Mouse (Mus musculus): ENCODE data around the gene Cst6.
A peak's percentile ranks its signal among the peaks of the same experiment; 100 is the strongest.

The Cst6 gene

DNA sequence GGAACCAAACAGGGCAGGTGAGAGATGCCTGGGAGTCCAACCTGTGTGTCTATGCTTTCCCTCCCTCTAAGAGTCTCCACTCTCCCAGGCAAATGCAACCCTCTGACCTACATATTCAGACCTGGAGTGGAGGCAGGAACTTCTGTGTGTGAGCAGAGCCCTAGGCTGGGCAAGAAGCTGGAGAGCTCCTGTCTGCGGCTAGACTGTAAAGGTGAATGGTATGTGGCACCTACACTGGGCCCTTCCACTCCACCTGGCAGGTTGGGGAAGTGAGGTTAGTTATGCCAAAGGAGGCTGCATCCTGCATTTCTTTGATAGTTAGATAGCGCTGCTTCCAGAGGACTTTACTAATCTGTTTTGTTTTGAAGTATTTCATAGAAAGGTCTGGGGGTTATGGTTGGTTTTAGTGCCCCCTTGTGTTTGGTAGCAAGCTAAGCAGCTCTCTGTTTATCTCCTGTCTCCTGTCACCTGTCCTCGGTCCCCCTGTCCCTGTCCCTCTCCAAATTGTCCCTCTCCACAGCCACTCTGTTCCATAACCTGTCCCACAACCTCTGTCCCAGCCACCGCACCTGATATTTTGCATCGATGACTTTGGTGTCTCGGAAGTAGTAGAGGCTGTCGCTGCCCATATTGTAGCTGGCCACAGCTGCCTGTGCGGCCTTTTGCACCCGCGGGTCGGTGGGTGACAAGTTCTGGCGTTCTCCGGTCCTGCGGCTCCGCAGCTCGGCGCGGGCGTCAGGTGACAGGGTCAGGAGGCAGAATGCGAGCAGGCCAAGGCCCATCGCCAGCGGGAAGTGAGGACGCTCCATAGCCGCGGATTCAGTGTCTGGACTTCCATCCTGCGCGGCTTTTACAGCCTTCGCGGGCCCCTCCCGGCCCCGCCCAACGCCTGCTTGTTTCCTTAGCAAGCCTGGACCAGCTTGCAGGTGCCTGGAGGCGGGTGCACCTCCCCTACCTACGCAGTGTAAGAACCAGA lies 560 bp downstream of the Cst6 start:
- peak; percentile 30 for DNase-seq (ENCODE audit: low read depth, low spot score)

GRCm38 (mm10) chr19:5348064-5348463 lies 1.3 kb downstream of the Cst6 start:
- DNase-seq (ENCODE audit: low read depth, low spot score): no peak

DNA sequence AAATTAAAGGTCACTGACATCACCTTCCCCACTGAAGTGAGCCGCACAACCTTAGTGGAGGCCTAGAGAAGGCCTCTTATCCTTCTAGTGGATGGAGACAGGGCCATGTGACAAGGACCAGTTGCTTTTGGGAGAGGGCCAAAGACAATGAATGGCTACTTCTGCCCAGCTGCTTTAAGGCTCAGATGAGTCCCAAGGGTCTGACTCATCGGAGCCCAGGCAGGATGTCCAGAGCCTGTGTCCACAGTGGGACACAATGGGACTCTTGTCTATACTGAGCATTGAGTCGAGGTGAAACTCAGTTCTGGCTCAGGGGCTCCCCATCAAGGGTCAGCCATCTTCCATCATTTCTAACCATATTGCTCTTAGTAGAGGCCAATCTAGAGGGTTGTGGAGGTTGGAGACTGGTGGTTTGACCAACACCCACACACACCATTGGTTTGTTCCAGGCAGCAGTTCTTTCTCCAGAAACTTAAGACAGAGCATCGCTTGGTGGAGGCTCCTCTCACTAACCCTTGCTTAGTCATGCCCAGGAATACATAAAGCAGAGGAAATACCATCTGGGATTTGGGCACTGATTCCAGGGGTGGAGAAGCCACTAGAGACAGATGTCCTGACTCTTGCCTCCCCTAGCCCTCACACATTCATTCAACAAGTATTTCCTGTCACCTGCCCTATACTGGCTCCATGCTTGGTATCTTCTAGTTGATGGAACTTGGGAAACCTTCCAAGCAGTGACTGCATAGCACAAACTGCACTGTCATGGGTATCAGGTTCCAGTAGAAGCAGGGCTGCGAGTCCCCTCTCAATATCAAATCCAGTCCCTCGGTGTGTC lies 3.9 kb downstream of the Cst6 start:
- DNase-seq (ENCODE audit: low read depth, low spot score): no peak

DNA sequence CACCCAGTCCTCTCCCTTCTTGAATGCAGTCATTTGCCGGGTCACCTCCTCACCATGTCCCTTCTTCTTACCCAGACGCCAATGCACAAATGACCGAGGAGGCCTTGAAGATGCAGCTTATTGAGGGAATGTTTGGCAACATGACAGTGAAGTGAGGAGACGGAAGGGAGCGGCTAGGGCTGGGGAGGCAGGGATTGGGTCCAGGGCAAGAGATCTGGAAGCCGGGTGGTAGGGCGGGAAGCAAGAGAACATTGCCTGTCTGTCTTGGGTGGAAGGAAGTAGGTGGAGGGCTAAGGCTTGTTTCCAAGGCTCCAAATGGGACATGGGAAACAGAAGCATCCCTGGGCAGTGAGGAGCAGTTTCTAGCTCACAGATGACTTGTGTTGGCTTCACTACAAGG lies 8.0 kb downstream of the Cst6 start:
- DNase-seq (ENCODE audit: low read depth, low spot score): no peak

GRCm38 (mm10) chr19:5337975-5338374 lies 11.4 kb downstream of the Cst6 start:
- peak; percentile 86 for DNase-seq (ENCODE audit: low read depth, low spot score)

GRCm38 (mm10) chr19:5335441-5335840 lies 13.9 kb downstream of the Cst6 start, which contains the start of gene Catsper1:
Catsper1 (plus strand) TSS chr19:5335741.
- DNase-seq (ENCODE audit: low read depth, low spot score): no peak

DNA sequence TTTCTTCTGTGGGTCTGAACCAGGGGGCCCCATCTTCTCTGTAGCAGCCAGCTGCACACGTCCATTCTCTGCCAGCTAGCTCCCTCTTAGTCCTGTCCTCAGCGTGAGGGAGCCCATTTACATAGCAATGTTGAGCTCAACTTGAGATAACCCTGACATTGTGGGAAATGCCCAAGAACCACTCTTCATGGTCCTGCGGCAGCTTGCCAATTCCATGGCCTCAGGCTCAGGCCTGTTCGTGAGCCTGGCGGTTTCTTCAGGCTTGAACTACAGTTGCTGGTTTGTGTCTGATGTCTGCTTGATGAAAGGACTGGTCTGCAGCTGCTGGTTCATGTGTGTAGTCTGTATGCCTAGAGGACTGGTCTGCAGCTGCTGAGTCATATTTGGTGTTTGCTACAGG lies 14.6 kb downstream of the Cst6 start:
- DNase-seq (ENCODE audit: low read depth, low spot score): no peak

DNA sequence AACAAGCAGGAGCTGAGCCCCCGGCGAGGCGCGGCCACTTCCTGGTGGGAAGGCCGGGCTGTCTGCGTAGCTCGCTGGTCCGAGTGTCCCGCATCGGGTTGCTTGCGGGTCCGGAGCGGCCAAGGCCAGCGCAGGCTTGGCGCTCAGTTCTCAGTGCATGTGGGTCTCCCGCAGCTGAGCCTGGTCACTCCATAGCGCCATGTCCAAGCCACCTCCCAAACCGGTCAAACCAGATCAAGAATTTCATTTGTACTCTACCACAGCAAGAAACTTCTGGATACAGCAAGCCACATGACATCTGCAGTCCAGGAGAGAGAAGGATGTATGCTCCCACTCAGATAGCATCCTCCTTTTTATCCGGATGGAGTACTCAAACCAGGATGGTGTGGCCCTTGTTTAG lies 21.4 kb downstream of the Cst6 start:
- DNase-seq (ENCODE audit: low read depth, low spot score): no peak

DNA sequence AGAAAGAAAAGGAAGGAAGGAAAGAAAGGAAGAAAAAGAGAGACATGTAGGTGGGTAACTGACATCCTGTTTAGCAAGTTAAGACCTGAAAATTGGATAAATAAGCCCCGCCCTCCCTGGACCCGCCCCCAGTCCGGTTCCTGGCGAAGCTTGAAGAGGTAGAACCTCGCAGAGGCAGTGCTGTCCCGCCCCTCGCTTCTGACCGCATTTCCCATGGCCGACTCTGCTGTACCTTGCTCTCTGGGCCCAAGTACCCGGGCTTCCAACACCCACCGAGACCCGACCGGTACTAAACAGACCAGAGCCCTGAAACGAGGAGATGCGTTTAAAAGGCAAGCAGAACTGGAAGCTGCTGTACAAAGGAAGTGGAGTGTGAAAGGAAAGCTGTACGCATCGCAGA lies 25.6 kb downstream of the Cst6 start:
- no peak for DNase-seq (ENCODE audit: low read depth, low spot score)

DNA sequence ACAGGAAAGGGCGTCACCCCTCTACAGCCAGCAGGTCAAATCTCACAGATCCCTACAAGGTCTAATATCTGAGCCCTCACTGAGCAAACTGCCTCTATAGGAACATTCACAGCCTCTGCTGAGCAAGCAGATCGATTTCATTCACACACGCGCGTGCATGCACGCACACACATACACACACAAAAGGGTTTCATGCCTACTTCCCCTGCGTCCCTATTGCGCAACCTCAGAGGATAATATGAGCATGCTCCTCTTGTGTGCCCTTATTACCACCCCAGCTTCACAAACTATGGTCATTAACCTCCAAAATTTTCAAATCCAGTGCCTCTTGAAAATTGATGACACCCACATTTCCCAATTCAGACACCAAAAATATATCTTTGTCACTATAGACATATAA lies 36.2 kb downstream of the Cst6 start:
- DNase-seq (ENCODE audit: low read depth, low spot score): no peak

DNA sequence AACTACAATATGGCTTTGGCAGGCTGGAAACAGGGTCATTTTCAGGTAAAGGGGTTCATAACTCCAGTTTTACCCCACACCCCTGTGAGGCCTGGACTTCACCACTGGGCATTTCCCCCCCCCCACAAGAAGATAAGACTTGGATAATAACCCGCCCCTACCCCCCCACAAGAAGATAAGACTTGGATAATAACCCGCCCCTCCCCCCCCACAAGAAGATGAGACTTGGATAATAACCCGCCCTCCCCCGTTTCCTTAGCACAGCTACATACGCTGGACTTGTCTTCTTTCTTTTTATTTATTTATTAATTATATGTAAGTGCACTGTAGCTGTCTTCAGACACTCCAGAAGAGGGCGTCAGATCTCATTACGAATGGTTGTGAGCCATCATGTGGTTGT lies 40.3 kb downstream of the Cst6 start:
- no peak for DNase-seq (ENCODE audit: low read depth, low spot score)

GRCm38 (mm10) chr19:5306968-5307734 lies 42.2 kb downstream of the Cst6 start:
- peak; percentile 81 for DNase-seq (ENCODE audit: low read depth, low spot score)

- peak; percentile 87 for DNase-seq (ENCODE audit: low read depth, low spot score)
Observed at GRCm38 (mm10) chr19:5306279-5306678, 43.1 kb downstream of the Cst6 start.

- peak; percentile 89 for DNase-seq (ENCODE audit: low read depth, low spot score)
Observed at GRCm38 (mm10) chr19:5302455-5302854, 46.9 kb downstream of the Cst6 start.

GRCm38 (mm10) chr19:5300588-5300987 lies 48.8 kb downstream of the Cst6 start:
- DNase-seq (ENCODE audit: low read depth, low spot score): peak; percentile 86

DNA sequence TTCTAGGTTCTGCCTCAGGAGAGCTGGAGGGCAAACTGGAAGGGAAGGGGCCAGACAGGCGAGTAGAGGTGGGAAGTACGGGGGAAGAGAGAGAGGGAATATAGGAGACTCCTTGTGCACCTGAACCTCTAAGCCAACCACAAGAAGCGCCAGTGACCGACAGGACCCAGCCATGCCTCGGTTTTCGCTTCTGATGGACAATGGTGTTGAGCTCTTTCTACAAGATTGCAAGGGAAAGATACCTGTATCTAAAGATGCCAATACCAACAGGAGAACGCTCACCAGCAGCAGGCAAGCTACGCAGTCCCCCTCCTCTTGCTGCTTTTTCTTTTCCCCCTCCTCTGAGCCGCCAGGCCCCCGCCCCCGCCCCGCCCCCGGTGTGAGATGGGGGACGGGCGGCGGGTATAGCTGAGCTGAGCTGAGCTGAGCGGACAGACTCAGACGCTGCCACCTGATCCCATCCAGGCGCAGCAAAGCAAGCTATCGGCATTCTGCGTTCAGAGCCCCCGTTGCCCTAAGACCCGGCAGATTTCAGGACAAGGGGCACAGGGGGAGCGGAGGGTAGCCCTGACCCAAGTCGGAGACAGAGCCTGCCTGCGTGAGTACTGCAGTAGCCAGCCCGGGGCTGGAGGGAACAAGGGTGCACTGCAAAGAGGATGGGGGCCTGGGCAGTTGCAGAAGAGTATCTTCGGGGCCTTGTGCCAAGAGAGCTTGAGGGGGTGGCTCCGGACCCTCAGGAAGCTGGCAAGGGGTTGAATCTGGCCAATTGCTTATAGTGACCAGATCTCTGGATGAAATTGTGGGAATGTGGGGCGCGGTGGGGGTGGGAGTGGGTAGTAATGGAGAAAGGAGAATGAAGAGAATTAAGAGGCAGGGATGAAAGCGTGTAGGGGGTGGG lies 51.2 kb downstream of the Cst6 start, which contains the start of gene Gal3st3:
Gal3st3 (plus strand) TSS at position 429 of the 898 bp plus-strand sequence.
- no peak for DNase-seq (ENCODE audit: low read depth, low spot score)

DNA sequence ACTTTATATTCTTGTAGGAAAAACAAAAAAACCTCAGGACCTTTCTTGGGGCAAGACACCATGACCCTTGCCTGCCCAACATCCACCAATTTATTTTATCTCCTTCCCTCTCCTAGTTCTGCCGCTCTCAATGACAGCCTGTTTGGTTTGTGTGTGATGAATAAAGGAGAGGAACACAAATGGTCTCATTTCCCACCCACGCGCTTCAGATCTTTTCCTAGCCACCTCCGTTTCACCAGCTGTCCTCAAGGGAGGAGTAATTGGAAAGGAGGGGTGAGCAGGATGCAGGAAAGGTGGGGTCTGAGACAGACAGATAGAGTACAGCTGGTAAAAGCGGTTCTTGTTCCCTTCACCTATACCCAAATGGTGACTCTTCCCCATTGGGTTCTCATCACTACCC lies 52.7 kb downstream of the Cst6 start:
- no peak for DNase-seq (ENCODE audit: low read depth, low spot score)

DNA sequence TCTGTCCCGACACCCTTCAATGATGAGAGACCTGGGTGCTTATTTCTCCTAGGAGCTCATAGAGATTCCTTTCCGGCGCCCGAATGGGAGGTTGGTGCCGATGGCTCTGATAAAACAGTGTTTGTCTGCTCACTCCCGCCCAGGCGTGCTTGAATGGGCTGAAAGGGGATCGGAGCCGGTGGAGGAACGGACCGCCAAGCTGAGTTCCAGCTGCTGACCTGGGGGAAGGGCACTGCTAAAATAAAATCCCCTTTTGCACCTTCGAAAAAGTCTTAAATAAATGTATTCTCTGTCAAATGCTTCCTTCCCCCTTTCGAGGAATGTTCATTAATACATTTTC lies 53.7 kb downstream of the Cst6 start:
- no peak for DNase-seq (ENCODE audit: low read depth, low spot score)

- DNase-seq (ENCODE audit: low read depth, low spot score): peak; percentile 99
Observed at GRCm38 (mm10) chr19:5294972-5295735, 54.2 kb downstream of the Cst6 start, which contains the start of gene Sf3b2. Sf3b2 (minus strand) TSS chr19:5295455.

Data from ES-CJ7 (cell line).